Mouse (Mus musculus): Measurements from ENCODE around the gene Htr3a.

DNA sequence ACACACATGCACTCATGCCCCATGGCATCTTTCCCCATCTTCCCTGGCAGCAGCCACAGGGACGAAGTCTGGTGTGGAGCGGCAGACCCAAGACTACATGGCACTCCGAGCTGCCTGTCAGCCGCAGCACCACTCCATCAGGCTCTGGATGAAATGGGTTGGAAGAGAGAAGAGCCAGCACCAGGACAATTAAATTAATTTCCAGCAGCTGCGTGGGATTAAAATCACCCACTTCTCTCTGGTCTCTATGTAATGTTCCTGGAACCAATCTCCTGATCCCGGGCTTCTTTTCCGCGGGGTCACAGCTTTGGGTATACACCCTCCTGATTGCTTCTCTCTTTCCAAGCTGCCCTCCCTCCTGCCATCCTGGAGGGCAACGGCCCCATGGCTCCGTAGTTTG, 49.4 kb downstream of the Htr3a start:
- no peak for TF ChIP-seq CTCF (IDR thresholded peaks at IDR 0.05; ENCODE audit: extremely low read depth, insufficient read length, insufficient replicate concordance, low read depth, low read length)
- no peak for TF ChIP-seq POLR2A (IDR thresholded peaks at IDR 0.05; ENCODE audit: low read depth, low read length)

Measured in small intestine, adult 2 months (tissue).